8 mouse cellular contexts compared by ENCODE assay signal in the genomic region with DNA sequence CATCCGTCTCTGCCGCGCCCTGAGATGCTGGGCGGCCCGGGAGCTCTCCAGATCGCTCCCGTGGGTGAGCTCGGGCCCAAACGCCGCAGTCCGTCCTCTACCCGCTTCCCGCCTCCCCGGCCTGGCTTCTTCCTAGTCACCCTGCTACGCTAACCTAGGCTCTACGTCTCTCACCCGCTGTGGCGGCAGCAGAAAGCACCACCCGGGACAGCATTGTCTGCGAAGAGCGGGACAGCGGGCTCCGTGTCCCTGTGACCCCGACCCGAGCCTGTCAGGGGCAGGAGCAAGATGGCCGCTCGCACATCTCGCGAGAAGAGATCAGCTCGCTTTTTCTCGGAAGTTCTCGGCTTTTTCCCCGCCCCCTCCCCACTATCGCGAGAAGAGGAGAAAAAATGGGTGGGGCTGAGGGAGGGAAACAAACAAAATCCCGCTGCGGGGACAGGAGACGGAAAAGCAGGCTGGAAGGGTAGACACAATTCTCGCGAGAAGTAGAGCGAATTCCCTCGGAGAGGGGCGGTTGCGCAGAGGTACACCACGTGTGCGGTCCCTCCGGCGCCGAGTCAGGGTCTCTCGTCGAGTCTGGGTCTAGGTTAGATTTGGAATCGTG. TPM values are rescaled to one million over a fixed set of nuclear protein-coding genes. Genes with fewer than 3 reads are reported as not detected.
DNase-seq lines count a peak whose midpoint lies in the region; ATAC-seq and TF ChIP-seq lines count a peak whose summit lies in the region.

A gene (plus strand): TSS at position 396 of the 607 bp plus-strand sequence.

- no peak for TF ChIP-seq CTCF in lung, adult 2 months (IDR thresholded peaks at IDR 0.05; ENCODE audit: insufficient read depth, low read length)

- peak within 1 kb of the TSS; percentile 100 for H3K9ac ChIP-seq in ES-E14 (ENCODE audit: insufficient read depth, low read depth, low read length, poor library complexity, severe bottlenecking)
- peak within 1 kb of the TSS; percentile 99 for H3K9ac ChIP-seq in forebrain, embryonic 15.5 days (replicated peaks)

- H3K4me1 ChIP-seq in ES-E14 (ENCODE audit: control insufficient read depth in 2 of 2, insufficient read depth in 2 of 2, low read length in 2 of 2, poor library complexity in 1 of 2), result peaks cover 0 to 6% of the 10 kb centered on the region in 2 experiments; a peak in 1 of 4 replicates
- H3K4me1 ChIP-seq in forebrain, embryonic 15.5 days, result peaks cover 28% of the 10 kb centered on the region
- H3K4me1 ChIP-seq in lung, adult 2 months (ENCODE audit: control insufficient read depth, insufficient read depth, low read length), result peaks cover 11% of the 10 kb centered on the region

- H3K27ac ChIP-seq in ES-E14 (ENCODE audit: insufficient read depth, low read depth, low read length, poor library complexity, severe bottlenecking), result peak within 1 kb of the TSS; percentile 78
- peak within 1 kb of the TSS; percentile 91 for H3K27ac ChIP-seq in forebrain, embryonic 15.5 days (replicated peaks)

- H3K4me3 ChIP-seq in ES-E14 (ENCODE audit: insufficient read depth in 1 of 2, low read depth in 1 of 2, low read length in 2 of 2, poor library complexity in 1 of 2, severe bottlenecking in 1 of 2), result peak within 1 kb of the TSS; percentile 95 to 99
- peak within 1 kb of the TSS; percentile 98 for H3K4me3 ChIP-seq in forebrain, embryonic 15.5 days
- H3K4me3 ChIP-seq in lung, adult 2 months (replicated peaks; ENCODE audit: extremely low read depth, low read depth, low read length), result peak within 1 kb of the TSS; percentile 95

- no peaks in the 10 kb centered on the region for H3K9me3 ChIP-seq in ES-E14 (ENCODE audit: control insufficient read depth, insufficient read depth, low read depth, low read length)
- no peaks in the 10 kb centered on the region for H3K9me3 ChIP-seq in forebrain, embryonic 15.5 days

- H3K36me3 ChIP-seq in ES-E14 (ENCODE audit: control insufficient read depth, insufficient read depth, low read length, poor library complexity, severe bottlenecking), result peaks cover 30% of the 10 kb centered on the region
- H3K36me3 ChIP-seq in forebrain, embryonic 15.5 days, result peaks cover 45% of the 10 kb centered on the region

- peak; percentile 93 for TF ChIP-seq POLR2A in lung, adult 2 months (IDR thresholded peaks at IDR 0.05; ENCODE audit: borderline replicate concordance, extremely low read depth, low read depth, low read length)

- intact Hi-C loops in heart, postnatal 25 days (cut with DNase I), result loop anchor here (2.0 kb wide), 1 partner anchor 272 kb away; a partner anchor contains a TSS

- DNase-seq in ES-E14 (ENCODE audit: low read depth, low spot score), result peak; percentile 100
- peak; percentile 95 for DNase-seq in cerebellum, adult 11-12 months
- peak; percentile 91 for DNase-seq in heart, postnatal 25 days (ENCODE audit: low spot score)
- peak; percentile 92 to 97 for DNase-seq in layer of hippocampus, adult 18-20 months (ENCODE audit: low spot score in 2 of 2)
- peak; percentile 97 for DNase-seq in lung, adult 2 months
- peak; percentile 87 to 94 for DNase-seq in thymus, adult 18-20 months

- H3K27me3 ChIP-seq in forebrain, embryonic 15.5 days, result no peaks in the 10 kb centered on the region

- in situ Hi-C loops in ES-E14 (cut with MboI; ENCODE audit: low sequenced_read_pairs in 2 of 2, unreplicated experiment in 2 of 2), result no loop called here

- peak within 1 kb of the TSS; percentile 77 for H3K4me2 ChIP-seq in forebrain, embryonic 15.5 days (replicated peaks)

- WGBS in forebrain, embryonic 15.5 days, result under 1% methylated on average over 52 of the region's 52 CpGs
- 1% methylated on average over 52 of the region's 52 CpGs for WGBS in lung, adult 2 months

- ATAC-seq in forebrain, embryonic 15.5 days (replicated peaks), result peak; percentile 99
- peak; percentile 93 for ATAC-seq in neutrophil, adult 5-6 weeks (ENCODE audit: extremely low read depth, insufficient number of reproducible peaks, low FRiP score, poor library complexity, severe bottlenecking)

TF ChIP-seq in ES-E14, 5 proteins besides CTCF, POLR2A, EP300 and RAD21:
- TF ChIP-seq HCFC1 (IDR thresholded peaks at IDR 0.05; ENCODE audit: borderline replicate concordance, insufficient read depth, low read length), result peak; percentile 68; the same call in 1 of the 2 replicates
- TF ChIP-seq CHD2 (IDR thresholded peaks at IDR 0.05; ENCODE audit: low read depth, low read length), result peak; percentile 100
- no peak for TF ChIP-seq ZNF384 (IDR thresholded peaks at IDR 0.05; ENCODE audit: low read depth, low read length)
- no peak for TF ChIP-seq MAFK (IDR thresholded peaks at IDR 0.05; ENCODE audit: insufficient read depth, low read depth, low read length)

RNA-seq across cellular contexts. Expression of the gene that starts here (rescaled TPM):
- total RNA-seq in ES-E14 (2012; rRNA removed), result 142 and 148 TPM in 2 replicates
- 101 and 109 TPM in 2 replicates for polyA plus RNA-seq in forebrain, embryonic 15.5 days (2015; fragmentation: Nextera tagmentation; extraction: Ambion mirVana)
- 10 to 100 TPM; 43.5 to 44.9 TPM for total RNA-seq in heart, postnatal 25 days (2021)
- 10 to 100 TPM; 44.1 to 51.2 TPM for total RNA-seq in layer of hippocampus, adult 18-20 months (2021)
- polyA plus RNA-seq in lung, adult 2 months (2012; rRNA removed), result 16.7 and 31.0 TPM in 2 replicates
- total RNA-seq in neutrophil, adult 5-6 weeks (2017), result 34.9 and 37.3 TPM in 2 replicates

Comparison
In these comparisons a context has a peak if more than half of its experiments do, and no peak if none do; other contexts are left out.
1. Peak in every context shown above with its lines: DNase-seq, ATAC-seq, H3K4me3 ChIP-seq and H3K27ac ChIP-seq.